Mouse (Mus musculus): ENCODE measurements around the gene Zfr. TPM values are rescaled to one million over a fixed set of nuclear protein-coding genes. Genes with fewer than 3 reads are reported as not detected.

Gene Zfr
- total RNA-seq (2021) = 10 to 100 TPM; 73.9 to 84.0 TPM

GRCm38 (mm10) chr15:12117242-12118092 is at the start of gene Zfr:
Gene Zfr, plus strand, starts transcription at chr15:12117831.
- DNase-seq = peak; percentile 91 to 97
- intact Hi-C loops (cut with DNase I) = loop anchor here (5.0 to 10.0 kb wide), 2 partner anchors 205 to 723 kb away; partner anchors contain the start of genes 1810049J17Rik, Golph3 and Tars

GRCm38 (mm10) chr15:12067971-12068370 is 49.7 kb upstream of the Zfr start:
- intact Hi-C loops (cut with DNase I) = loop anchor here (1.0 to 5.0 kb wide), 2 partner anchors 16 to 71 kb away; partner anchors contain the start of gene Sub1

GRCm38 (mm10) chr15:12068395-12069218 is 49.0 kb upstream of the Zfr start:
- DNase-seq = no peak
- intact Hi-C loops (cut with DNase I) = loop anchor here (5.0 kb wide), 1 partner anchor 71 kb away; the partner anchor contains the start of gene Sub1

More at GRCm38 (mm10) chr15:12067971-12068370, 49.7 kb upstream of the Zfr start:
- DNase-seq = peak; percentile 44 to 45

GRCm38 (mm10) chr15:12072709-12073336 is 44.8 kb upstream of the Zfr start:
- intact Hi-C loops (cut with DNase I) = no loop called here
- no peak for DNase-seq

- intact Hi-C loops (cut with DNase I) = no loop called here
Observed at GRCm38 (mm10) chr15:12074426-12074825, 43.2 kb upstream of the Zfr start.

GRCm38 (mm10) chr15:12082344-12082743 is 35.3 kb upstream of the Zfr start:
- DNase-seq = no peak
- intact Hi-C loops (cut with DNase I) = loop anchor here (5.0 to 10.0 kb wide), 3 partner anchors 45 to 678 kb away; no protein-coding TSS in a partner anchor

More at GRCm38 (mm10) chr15:12074426-12074825, 43.2 kb upstream of the Zfr start:
- no peak for DNase-seq

GRCm38 (mm10) chr15:12084164-12084563 is 33.5 kb upstream of the Zfr start:
- DNase-seq = peak; percentile 34 to 41
- intact Hi-C loops (cut with DNase I) = loop anchor here (1.0 to 10.0 kb wide), 4 partner anchors 17 to 679 kb away; no protein-coding TSS in a partner anchor

- intact Hi-C loops (cut with DNase I) = loop anchor here (1.0 to 10.0 kb wide), 6 partner anchors 18 to 680 kb away; no protein-coding TSS in a partner anchor
- DNase-seq = peak; percentile 68 to 72
Observed at GRCm38 (mm10) chr15:12084859-12085258, 32.8 kb upstream of the Zfr start.

- intact Hi-C loops (cut with DNase I) = loop anchor here (10.0 kb wide), 2 partner anchors 333 to 683 kb away; no protein-coding TSS in a partner anchor
Observed at GRCm38 (mm10) chr15:12087634-12088033, 30.0 kb upstream of the Zfr start.

GRCm38 (mm10) chr15:12088091-12088490 is 29.5 kb upstream of the Zfr start:
- intact Hi-C loops (cut with DNase I) = loop anchor here (10.0 kb wide), 2 partner anchors 333 to 683 kb away; no protein-coding TSS in a partner anchor
- DNase-seq = no peak

More at GRCm38 (mm10) chr15:12087634-12088033, 30.0 kb upstream of the Zfr start:
- DNase-seq = no peak

- no peak for DNase-seq
- intact Hi-C loops (cut with DNase I) = loop anchor here (5.0 kb wide), 1 partner anchor 177 kb away; no protein-coding TSS in a partner anchor
Observed at GRCm38 (mm10) chr15:12090087-12090486, 27.5 kb upstream of the Zfr start.

- intact Hi-C loops (cut with DNase I) = loop anchor here (5.0 kb wide), 1 partner anchor 176 kb away; no protein-coding TSS in a partner anchor
- no peak for DNase-seq
Observed at GRCm38 (mm10) chr15:12090981-12091669, 26.5 kb upstream of the Zfr start.

GRCm38 (mm10) chr15:12091781-12092458 is 25.7 kb upstream of the Zfr start:
- intact Hi-C loops (cut with DNase I) = loop anchor here (5.0 kb wide), 1 partner anchor 175 kb away; no protein-coding TSS in a partner anchor
- peak; percentile 61 to 73 for DNase-seq

- intact Hi-C loops (cut with DNase I) = loop anchor here (5.0 kb wide), 1 partner anchor 174 kb away; no protein-coding TSS in a partner anchor
- no peak for DNase-seq
Observed at GRCm38 (mm10) chr15:12093026-12093960, 24.3 kb upstream of the Zfr start.

GRCm38 (mm10) chr15:12093961-12094566 is 23.6 kb upstream of the Zfr start:
- intact Hi-C loops (cut with DNase I) = loop anchor here (5.0 kb wide), 1 partner anchor 173 kb away; no protein-coding TSS in a partner anchor
- DNase-seq = no peak

GRCm38 (mm10) chr15:12096447-12096846 is 21.2 kb upstream of the Zfr start:
- intact Hi-C loops (cut with DNase I) = no loop called here

GRCm38 (mm10) chr15:12097344-12097743 is 20.3 kb upstream of the Zfr start:
- intact Hi-C loops (cut with DNase I) = no loop called here
- no peak for DNase-seq

More at GRCm38 (mm10) chr15:12096447-12096846, 21.2 kb upstream of the Zfr start:
- DNase-seq = peak in 1 of 2 experiments; percentile 22
